Mouse (Mus musculus): Measurements from ENCODE around the gene Tubb3.

Tubb3 gene

GRCm38 (mm10) chr8:123411246-123411645 lies at the start of gene Tubb3:
Gene Tubb3, plus strand, starts transcription at chr8:123411424.
- peak; percentile 59 for DNase-seq

- peak; percentile 96 for DNase-seq
Observed at GRCm38 (mm10) chr8:123373403-123374238, 37.6 kb upstream of the Tubb3 start, which contains the start of gene Tcf25. Gene Tcf25, plus strand, starts transcription at chr8:123373753.

GRCm38 (mm10) chr8:123374239-123374578 lies 37.0 kb upstream of the Tubb3 start:
- DNase-seq = peak; percentile 96

- no peak for DNase-seq
Observed at GRCm38 (mm10) chr8:123375701-123376100, 35.5 kb upstream of the Tubb3 start.

DNA sequence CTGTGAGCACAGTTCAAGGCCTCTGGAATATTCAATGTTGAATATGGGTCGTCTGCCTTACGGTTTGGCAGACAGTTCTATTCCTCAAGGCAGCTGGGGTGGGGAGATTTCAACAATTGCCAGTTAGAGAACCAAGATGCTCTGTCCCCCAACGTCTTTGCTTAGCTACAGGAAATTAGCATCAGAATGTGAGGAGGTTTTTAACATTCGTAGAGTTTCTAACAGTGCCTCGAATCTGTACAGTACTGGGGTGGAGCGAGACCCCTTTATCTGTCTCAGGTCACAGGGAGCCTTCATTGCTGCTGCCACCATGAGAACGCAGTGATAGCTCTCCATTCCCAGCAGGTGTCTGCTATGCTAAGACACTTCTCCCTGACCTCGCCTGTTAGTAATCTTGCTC lies 35.1 kb upstream of the Tubb3 start:
- no peak for DNase-seq

GRCm38 (mm10) chr8:123381711-123382110 lies 29.5 kb upstream of the Tubb3 start:
- no peak for DNase-seq

- DNase-seq = no peak
Observed at GRCm38 (mm10) chr8:123382516-123382915, 28.7 kb upstream of the Tubb3 start.

DNA sequence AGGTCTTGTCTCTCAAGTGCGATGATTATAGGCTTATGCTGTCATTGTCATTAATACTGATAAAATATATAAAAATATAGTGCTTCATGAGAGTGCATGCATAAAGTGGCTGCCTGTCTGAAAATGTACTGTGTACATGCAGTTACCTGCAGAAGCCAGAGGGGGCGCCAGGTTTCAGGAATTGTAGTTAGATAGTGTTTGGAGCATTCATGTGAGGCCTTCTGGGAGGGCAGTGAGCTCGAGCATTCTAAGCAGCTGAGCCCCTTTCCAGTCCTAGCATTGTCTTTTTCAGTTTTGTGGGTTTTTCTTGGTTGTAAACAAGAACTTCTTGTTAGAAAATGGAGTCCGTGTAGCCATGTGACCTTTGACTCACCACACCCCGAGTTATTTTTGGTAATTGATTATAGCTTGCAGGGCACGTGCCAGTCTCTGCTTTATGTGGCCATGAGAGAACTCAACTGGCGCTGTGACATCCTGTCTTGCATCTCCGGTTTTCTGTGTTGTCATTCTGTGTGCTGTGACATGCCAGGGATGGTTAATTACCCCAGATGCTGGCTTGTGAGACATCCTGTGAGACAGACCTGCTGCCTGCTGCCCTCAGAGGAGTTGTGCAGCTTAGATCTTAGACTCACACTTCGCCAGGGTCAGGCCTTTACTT lies 26.2 kb upstream of the Tubb3 start:
- DNase-seq = peak; percentile 52

DNA sequence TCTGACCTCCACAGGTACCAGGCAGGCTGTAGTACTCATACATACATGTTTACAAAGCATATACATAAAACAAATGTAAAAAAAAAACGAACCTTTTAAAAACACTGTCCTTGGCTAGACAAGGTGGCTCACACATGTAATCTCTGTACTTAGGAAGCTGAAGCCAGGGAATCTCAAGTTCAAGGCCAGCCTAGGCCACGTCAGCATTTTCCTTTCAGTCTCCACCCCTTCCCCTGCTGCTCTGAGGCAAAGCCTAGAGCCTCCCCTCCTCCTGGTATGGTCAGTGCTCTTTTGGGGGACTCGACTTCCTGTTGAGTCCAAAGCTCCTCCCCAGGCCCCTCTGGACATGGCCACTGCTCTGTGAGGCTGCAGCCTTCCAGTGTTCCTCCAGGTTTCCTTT lies 24.2 kb upstream of the Tubb3 start:
- DNase-seq = no peak

- DNase-seq = no peak
Observed at GRCm38 (mm10) chr8:123387801-123388200, 23.4 kb upstream of the Tubb3 start.

- DNase-seq = no peak
Observed at GRCm38 (mm10) chr8:123389026-123389425, 22.2 kb upstream of the Tubb3 start.

DNA sequence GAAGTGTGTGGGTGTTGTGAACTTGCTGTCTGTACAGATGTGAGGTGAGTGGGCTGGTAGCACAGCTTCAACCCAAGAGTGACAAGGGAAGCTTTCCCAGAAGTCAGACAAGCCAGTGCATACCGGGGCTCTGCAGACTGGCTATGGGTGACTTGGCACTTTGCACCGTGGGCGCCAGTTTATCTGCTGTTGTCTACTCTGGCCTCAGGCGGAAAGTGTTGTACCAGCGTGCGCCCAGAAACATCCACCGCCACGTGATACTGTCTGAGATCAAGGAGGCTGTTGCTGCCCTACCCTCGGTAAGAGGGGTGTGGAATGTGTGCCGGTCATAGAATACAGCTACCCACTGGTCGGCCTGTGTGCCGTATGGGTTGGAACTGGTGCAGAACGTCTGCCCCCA lies 12.9 kb upstream of the Tubb3 start:
- no peak for DNase-seq

DNA sequence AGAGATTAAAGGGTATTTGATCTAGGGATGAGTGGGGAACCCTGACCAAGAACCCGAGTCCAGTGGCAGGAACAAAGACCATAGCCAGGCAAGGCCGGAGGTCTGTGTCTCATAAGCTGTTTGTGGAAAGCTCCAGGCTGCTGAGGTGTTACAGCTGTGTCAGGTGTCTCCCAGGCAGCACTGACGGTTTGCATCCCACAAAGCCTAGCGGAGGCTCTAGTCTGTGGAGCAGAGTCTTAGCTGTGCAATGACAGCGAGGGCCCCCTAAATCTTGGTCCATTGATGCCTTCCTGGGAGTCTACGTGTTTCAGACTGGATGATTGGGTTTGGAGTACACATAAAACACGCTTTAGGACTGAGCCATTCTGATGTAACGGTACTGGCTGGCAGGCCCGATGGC lies 9.3 kb upstream of the Tubb3 start:
- DNase-seq = peak; percentile 40

- no peak for DNase-seq
Observed at GRCm38 (mm10) chr8:123402730-123403326, 8.4 kb upstream of the Tubb3 start.

DNA sequence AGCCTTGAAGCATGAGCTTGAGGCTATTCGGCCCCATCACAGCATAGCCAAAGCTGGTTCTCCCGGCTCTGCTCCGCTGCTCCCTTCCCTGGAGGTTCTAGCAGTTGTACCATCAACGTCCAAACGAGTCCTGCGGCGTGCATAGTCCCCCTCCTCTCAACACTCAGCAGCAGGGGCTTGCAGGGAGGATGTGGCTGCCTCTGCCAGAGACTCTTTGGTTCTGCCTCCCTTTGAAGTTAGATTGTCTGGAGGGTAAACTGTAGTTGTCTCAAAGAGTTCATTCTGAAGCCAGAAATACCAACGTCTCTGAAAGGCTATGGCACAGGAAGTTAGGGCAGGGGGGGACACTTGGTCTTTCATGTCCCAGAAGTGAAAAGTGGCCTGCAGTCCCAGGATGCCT lies 6.7 kb upstream of the Tubb3 start:
- peak; percentile 80 for DNase-seq

DNA sequence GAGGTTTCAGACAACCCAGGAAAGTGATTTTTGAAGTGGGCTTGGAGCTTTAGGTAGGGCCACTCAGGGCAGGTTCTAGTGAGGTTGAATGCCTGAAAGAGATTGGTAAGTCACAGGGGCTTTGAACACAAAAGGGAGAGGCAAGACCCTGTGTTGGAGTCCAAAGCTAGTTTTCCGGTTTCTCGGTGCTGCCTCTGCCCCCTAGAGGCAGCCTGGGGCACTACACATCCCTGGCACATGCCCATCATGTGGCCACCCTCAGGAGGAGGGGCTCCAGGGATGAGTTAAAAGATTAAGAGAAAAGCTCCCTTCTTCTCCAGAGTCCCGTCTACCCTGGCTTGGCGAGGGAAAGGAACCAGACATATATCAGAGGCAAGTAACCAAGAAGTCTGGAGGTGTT lies 4.4 kb upstream of the Tubb3 start, which contains the start of gene Mc1r:
TSS of gene Mc1r (plus strand) at position 322 of the 400 bp plus-strand sequence.
- peak; percentile 84 for DNase-seq

DNA sequence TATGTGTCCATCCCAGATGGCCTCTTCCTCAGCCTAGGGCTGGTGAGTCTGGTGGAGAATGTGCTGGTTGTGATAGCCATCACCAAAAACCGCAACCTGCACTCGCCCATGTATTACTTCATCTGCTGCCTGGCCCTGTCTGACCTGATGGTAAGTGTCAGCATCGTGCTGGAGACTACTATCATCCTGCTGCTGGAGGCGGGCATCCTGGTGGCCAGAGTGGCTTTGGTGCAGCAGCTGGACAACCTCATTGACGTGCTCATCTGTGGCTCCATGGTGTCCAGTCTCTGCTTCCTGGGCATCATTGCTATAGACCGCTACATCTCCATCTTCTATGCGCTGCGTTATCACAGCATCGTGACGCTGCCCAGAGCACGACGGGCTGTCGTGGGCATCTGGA lies 3.6 kb upstream of the Tubb3 start:
- no peak for DNase-seq

DNA sequence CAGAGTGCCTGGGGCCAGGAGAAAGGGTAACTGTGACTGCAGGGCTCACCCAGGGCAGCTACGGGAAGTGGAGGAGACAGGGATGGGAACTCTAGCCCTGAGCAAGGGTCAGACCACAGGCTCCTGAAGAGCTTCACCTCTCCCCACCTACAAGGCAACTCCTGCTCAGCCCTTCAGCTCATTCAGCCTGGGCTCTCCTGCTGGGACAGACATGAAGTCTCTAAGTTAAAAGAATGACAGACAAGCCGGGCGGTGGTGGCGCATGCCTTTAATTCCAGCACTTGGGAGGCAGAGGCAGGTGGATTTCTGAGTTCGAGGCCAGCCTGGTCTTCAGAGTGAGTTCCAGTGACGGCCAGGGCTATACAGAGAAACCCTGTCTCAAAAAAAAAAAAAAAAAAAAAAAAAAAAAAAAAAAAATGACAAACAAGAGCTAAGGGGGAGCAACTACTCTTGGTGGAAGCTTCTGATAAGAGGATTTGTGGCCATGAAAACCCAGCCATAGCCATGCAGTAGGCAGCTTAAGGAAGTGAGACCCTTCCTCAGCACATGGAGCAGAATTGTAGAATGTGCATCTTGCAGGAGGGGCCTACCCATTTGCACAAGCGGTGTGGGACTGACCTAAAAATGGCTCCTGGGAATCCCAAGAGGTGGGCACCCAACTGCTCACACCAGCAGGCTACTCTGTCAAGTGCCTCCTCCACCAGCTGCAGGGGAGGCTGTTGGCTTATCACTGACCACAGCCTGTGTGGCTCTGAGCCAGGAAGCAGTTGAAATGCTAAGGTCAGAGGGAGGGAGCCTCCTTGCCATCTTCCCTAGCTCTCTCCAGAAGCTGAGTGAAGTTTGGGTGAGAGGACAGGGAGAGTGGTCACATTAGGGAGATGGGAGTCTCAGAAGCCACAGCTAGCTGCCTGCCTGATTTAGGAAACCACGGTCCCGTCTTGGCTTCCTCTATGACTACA lies 2.4 kb upstream of the Tubb3 start:
- no peak for DNase-seq

GRCm38 (mm10) chr8:123410049-123410587 lies 1.1 kb upstream of the Tubb3 start:
- DNase-seq = no peak

- DNase-seq = no peak
Observed at GRCm38 (mm10) chr8:123410788-123411187, 436 bp upstream of the Tubb3 start.

DNA sequence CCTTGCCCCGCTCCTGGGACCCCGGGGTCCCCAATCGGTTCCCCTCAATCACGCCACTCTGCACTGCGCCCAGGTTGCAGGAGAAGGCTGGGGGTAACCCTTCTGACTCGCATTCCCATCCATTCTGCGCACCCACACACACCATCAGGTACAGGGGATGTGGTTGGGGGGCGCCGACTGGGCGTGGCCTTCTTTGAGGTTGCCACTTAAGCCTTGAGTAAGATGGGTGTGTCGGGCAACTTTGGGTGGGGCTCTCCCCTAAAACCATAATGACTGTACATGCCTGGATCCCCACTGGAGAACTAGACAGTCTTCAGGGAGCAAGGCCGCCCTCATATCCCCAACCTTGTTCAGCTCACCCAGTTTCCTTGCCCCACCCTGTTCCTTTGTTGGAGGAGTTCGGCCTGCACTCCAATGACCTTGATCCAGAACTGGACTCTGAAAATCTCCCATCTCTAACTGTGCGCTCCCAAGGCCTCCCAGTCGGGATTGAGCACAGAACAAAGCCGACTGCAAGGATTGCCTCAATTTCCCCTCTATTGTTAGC lies 630 bp downstream of the Tubb3 start:
- peak; percentile 51 for DNase-seq

DNA sequence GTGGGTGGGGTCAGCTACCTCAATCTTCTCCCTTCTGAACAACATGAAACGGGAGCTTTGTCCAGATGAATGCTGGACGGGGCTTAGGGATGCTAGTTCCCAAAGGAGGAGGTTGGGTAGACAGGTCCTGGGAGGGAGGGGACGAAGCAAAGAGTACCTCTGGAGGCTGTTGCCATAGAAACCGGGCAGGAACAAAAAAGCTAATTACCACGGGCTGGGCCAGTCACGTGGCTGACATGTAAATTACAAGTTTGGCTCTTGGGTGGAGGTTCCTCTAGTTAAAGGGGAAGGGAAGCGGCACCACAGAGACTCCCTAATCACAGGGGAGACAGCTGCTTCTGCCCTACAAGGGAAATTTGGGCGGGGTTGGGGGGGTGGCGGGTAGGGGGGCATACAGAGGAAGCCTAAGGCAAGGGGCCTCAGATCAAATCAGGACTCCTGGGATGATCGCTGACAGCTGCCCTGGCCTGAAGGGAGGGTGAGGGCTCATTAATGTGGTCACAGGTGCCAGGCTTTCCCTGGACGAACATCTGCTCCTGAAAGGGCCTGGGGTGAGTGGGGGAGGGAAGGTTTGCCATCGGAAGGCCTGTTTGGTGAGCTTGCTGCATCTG lies 1.4 kb downstream of the Tubb3 start:
- peak; percentile 44 for DNase-seq

Measured in thymus, postnatal 14 days (tissue).